Mouse (Mus musculus): ENCODE measurements around the gene Adgrv1. TPM values are rescaled to one million over a fixed set of nuclear protein-coding genes. Genes with fewer than 3 reads are reported as not detected.
A peak's percentile ranks its signal among the peaks of the same experiment; 100 is the strongest.

Gene Adgrv1
- polyA plus RNA-seq, 1 experiment from 2014 or later, result 0.37 TPM

GRCm38 (mm10) chr13:81125846-81126245, 507.1 kb downstream of the Adgrv1 start:
- in situ Hi-C loops (cut with MboI; ENCODE audit: low pct_unique_long_range_greater_than_20kb), result no loop called here
- ATAC-seq (no peak), DNase-seq (ENCODE audit: low read depth, low spot score) (no peak)
- POLR2A ChIA-PET, result no interaction called here
- CTCF ChIA-PET, result no interaction called here
- no peak for TF ChIP-seq CTCF (IDR thresholded peaks at IDR 0.05)
- no peaks in the 10 kb centered on the region for H3K27me3 ChIP-seq

DNA sequence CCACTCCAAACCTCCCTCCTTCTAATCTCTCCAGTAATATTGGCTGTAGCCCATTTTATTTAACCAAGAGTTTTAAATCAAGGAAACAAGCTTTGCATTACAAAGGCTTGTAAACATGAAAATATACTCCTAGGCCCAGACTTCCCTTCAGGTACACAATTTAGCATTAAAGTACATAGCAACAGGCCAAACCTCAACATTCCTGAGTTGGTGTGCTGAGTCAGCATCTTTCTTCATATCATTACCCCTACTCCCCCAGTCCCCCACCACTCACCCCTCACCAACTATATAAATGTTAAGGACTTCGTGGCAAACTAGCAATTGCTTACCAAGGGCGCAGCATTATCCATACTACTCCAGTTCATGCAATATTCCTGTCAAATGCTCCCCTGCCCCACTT, 510.7 kb downstream of the Adgrv1 start:
- ATAC-seq (no peak), DNase-seq (ENCODE audit: low read depth, low spot score) (no peak)
- TF ChIP-seq CTCF (IDR thresholded peaks at IDR 0.05), result no peak
- CTCF ChIA-PET, result interaction anchor here (0.8 kb wide), 1 partner anchor 9 kb away, joined by 3 read pairs; no protein-coding TSS in a partner anchor
- H3K27me3 ChIP-seq, result no peaks in the 10 kb centered on the region
- in situ Hi-C loops (cut with MboI; ENCODE audit: low pct_unique_long_range_greater_than_20kb), result no loop called here
- POLR2A ChIA-PET, result no interaction called here

DNA sequence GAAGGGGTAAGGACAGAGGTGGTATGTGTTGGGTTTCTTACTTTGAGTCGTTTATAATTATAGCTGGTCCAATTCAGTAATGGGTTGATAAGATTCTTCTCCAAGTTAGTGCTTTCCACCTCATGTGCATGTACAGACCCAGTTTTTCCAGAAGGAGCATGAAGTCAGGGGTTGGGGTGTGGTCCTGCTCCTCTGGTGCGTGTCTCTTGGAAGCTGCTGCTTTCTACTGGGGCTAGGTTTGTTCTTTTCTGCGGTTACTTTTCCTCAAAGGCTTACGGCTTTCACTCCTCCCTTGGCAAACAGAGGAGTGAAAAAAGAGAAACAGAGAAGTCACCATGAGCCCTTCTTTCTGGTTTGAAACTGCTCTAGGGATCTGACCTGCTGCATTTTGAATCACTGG, 522.5 kb downstream of the Adgrv1 start:
- no peak for DNase-seq (ENCODE audit: low read depth, low spot score)
- in situ Hi-C loops (cut with MboI; ENCODE audit: low pct_unique_long_range_greater_than_20kb), result no loop called here

GRCm38 (mm10) chr13:81109676-81110075, 523.3 kb downstream of the Adgrv1 start:
- ATAC-seq (no peak), DNase-seq (ENCODE audit: low read depth, low spot score) (no peak)
- H3K27me3 ChIP-seq, result no peaks in the 10 kb centered on the region
- POLR2A ChIA-PET, result no interaction called here
- CTCF ChIA-PET, result interaction anchor here (0.7 kb wide), 1 partner anchor 15 kb away, joined by 3 read pairs; no protein-coding TSS in a partner anchor
- in situ Hi-C loops (cut with MboI; ENCODE audit: low pct_unique_long_range_greater_than_20kb), result no loop called here
- no peak for TF ChIP-seq CTCF (IDR thresholded peaks at IDR 0.05)

More for the DNA sequence above, 522.5 kb downstream of the Adgrv1 start:
- ATAC-seq, result no peak
- ChIA-PET POLR2A (no interaction called here), CTCF (interaction anchor here (1.2 kb wide), 1 partner anchor 8 kb away, joined by 3 read pairs; no protein-coding TSS in a partner anchor)
- no peaks in the 10 kb centered on the region for H3K27me3 ChIP-seq
- no peak for TF ChIP-seq CTCF (IDR thresholded peaks at IDR 0.05)

DNA sequence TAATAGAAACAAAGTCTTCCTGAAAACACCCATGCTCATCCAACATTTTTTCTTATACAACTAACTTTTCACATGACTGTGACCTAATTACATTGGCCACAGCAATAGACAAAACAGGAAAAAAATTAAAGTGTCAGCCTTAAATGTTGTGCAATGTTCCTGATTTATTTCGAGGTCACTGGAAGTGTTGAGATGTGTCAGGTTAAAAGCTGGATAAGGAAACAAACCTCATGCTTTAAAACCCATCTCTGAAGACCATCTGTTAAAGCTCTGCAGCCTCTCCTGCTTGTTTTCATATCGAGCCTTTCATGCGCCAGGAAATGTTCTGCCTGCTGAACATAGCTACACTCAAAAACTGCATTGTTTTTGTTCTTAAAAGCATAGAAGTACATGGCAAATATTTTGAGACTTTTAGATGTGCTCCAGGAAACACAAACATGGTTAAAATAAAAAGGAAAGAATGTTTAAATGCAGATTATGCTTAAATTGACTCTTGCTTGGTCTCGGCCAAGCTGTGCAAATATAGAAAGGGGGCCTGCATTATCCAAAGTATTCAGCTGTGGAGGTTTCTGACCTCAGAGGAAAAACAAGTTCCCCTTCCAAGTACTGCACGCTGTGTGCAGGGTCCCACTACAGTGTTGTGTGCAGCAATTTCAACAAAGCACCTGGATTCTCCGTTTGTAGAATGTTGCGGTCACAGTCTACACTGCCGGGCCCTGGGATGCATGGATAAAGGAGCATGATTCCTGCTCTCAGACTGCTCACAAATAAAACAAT, 524.2 kb downstream of the Adgrv1 start:
- no peak for TF ChIP-seq CTCF (IDR thresholded peaks at IDR 0.05)
- peak; percentile 50 for DNase-seq (ENCODE audit: low read depth, low spot score)
- ChIA-PET CTCF (interaction anchor here (0.7 to 1.6 kb wide), 2 partner anchors 15 to 89 kb away, joined by 3 to 4 read pairs; no protein-coding TSS in a partner anchor), POLR2A (interaction anchor here (0.6 to 1.5 kb wide), 2 partner anchors 72 to 227 kb away, joined by 3 to 4 read pairs; no protein-coding TSS in a partner anchor)
- peak; percentile 13 for ATAC-seq
- in situ Hi-C loops (cut with MboI; ENCODE audit: low pct_unique_long_range_greater_than_20kb), result no loop called here
- H3K27me3 ChIP-seq, result no peaks in the 10 kb centered on the region

DNA sequence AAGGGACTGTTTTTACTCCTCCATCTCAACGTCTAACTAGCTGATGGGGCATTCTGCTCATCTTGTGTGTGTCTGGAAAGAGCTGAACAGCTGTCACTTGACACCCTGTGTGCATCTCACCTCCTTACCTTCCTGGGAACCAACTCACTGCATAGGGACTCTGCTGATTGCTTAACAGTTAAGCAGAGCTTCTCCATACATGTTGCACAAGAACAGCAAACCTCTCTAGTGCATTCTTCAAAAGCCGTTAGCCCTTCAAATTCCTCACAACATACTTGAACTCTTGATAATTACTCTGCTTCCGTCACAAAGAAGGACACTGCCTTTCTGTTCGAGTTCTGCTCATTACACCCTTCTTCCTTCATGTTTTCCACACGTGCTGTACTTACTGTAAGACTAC, 525.5 kb downstream of the Adgrv1 start:
- no peak for TF ChIP-seq CTCF (IDR thresholded peaks at IDR 0.05)
- no peak for ATAC-seq
- ChIA-PET CTCF (interaction anchor here (1.6 kb wide), 1 partner anchor 88 kb away, joined by 4 read pairs; no protein-coding TSS in a partner anchor), POLR2A (interaction anchor here (1.5 kb wide), 1 partner anchor 74 kb away, joined by 3 read pairs; no protein-coding TSS in a partner anchor)
- in situ Hi-C loops (cut with MboI; ENCODE audit: low pct_unique_long_range_greater_than_20kb), result no loop called here
- no peaks in the 10 kb centered on the region for H3K27me3 ChIP-seq
- DNase-seq (ENCODE audit: low read depth, low spot score), result no peak

GRCm38 (mm10) chr13:81103794-81104193, 529.2 kb downstream of the Adgrv1 start:
- in situ Hi-C loops (cut with MboI; ENCODE audit: low pct_unique_long_range_greater_than_20kb), result no loop called here
- ATAC-seq (peak; percentile 92), DNase-seq (ENCODE audit: low read depth, low spot score) (peak; percentile 61)
- TF ChIP-seq CTCF (IDR thresholded peaks at IDR 0.05), result no peak
- POLR2A ChIA-PET, result interaction anchor here (0.5 kb wide), 1 partner anchor 52 kb away, joined by 3 read pairs; no protein-coding TSS in a partner anchor
- no peaks in the 10 kb centered on the region for H3K27me3 ChIP-seq
- CTCF ChIA-PET, result interaction anchor here (0.9 kb wide), 1 partner anchor 15 kb away, joined by 3 read pairs; no protein-coding TSS in a partner anchor

GRCm38 (mm10) chr13:81096424-81096823, 536.5 kb downstream of the Adgrv1 start:
- H3K27me3 ChIP-seq, result no peaks in the 10 kb centered on the region
- in situ Hi-C loops (cut with MboI; ENCODE audit: low pct_unique_long_range_greater_than_20kb), result no loop called here
- DNase-seq (ENCODE audit: low read depth, low spot score) (no peak), ATAC-seq (no peak)
- ChIA-PET POLR2A (no interaction called here), CTCF (interaction anchor here (1.1 kb wide), 1 partner anchor 41 kb away, joined by 3 read pairs; no protein-coding TSS in a partner anchor)
- TF ChIP-seq CTCF (IDR thresholded peaks at IDR 0.05), result no peak

DNA sequence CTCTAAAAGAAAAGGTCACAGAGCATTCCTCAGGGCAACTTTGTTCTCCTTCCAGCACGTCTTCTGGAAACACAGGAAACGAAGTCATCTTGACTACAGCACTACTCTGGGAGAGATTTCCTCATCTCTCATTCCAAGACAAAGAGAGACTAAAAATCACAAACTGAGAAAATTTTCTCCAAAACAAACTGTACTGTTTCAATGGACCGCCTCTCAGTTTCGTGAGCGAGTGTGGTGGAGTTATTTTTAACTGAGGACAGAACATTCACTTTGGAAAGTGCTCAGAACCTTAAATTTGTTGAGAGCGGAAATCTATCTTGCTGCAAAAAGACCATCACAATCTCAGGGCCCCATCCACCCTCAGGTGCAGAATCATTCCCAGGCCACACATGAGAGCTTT, 538.4 kb downstream of the Adgrv1 start:
- ATAC-seq (no peak), DNase-seq (ENCODE audit: low read depth, low spot score) (no peak)
- TF ChIP-seq CTCF (IDR thresholded peaks at IDR 0.05), result no peak
- H3K27me3 ChIP-seq, result no peaks in the 10 kb centered on the region
- POLR2A ChIA-PET, result no interaction called here
- in situ Hi-C loops (cut with MboI; ENCODE audit: low pct_unique_long_range_greater_than_20kb), result no loop called here
- CTCF ChIA-PET, result no interaction called here

GRCm38 (mm10) chr13:81090051-81090836, 542.7 kb downstream of the Adgrv1 start:
- CTCF ChIA-PET, result no interaction called here
- POLR2A ChIA-PET, result interaction anchor here (0.6 kb wide), 1 partner anchor 21 kb away, joined by 4 read pairs; no protein-coding TSS in a partner anchor
- H3K27me3 ChIP-seq, result no peaks in the 10 kb centered on the region
- in situ Hi-C loops (cut with MboI; ENCODE audit: low pct_unique_long_range_greater_than_20kb), result no loop called here
- no peak for DNase-seq (ENCODE audit: low read depth, low spot score)
- ATAC-seq, result no peak
- TF ChIP-seq CTCF (IDR thresholded peaks at IDR 0.05), result no peak
